Mouse (Mus musculus): ENCODE data around the gene Cyb561d1.

- no peak for TF ChIP-seq CTCF (IDR thresholded peaks at IDR 0.05; ENCODE audit: insufficient read depth, low read length)
- TF ChIP-seq POLR2A (IDR thresholded peaks at IDR 0.05; ENCODE audit: borderline replicate concordance, extremely low read depth, low read depth, low read length), result no peak
Measured at GRCm38 (mm10) chr3:108202506-108202905, 1.5 kb upstream of the Cyb561d1 start.

All from lung, adult 2 months (tissue).